Mouse (Mus musculus) hindbrain, embryonic 12.5 days (tissue): Measurements from ENCODE around the gene Gm20388. TPM values are rescaled to one million over a fixed set of nuclear protein-coding genes. Genes with fewer than 3 reads are reported as not detected.

Source experiments
- ATAC-seq: fragments of 200-750 bp; cut with Nextera tagmentation; 2 replicates; pipeline ENCODE4 v1.8.0; 2017; ENCODE audit warnings: moderate TSS enrichment; ENCODE audit not compliant: low FRiP score
- H3K27ac ChIP-seq: fragments of 300-500 bp; sonication (generic); 2 replicates; pipeline ENCODE4 v1.5.1; 2016; ENCODE audit warnings: mild to moderate bottlenecking
- H3K27me3 ChIP-seq: fragments of 300-500 bp; sonication (generic); 2 replicates; pipeline ENCODE4 v1.6.1; 2016; ENCODE audit warnings: mild to moderate bottlenecking
- H3K36me3 ChIP-seq: fragments of 300-500 bp; sonication (generic); 2 replicates; pipeline ENCODE4 v1.6.1; 2016; ENCODE audit warnings: mild to moderate bottlenecking
- H3K4me1 ChIP-seq: fragments of 300-500 bp; sonication (generic); 2 replicates; pipeline ENCODE4 v1.6.1; 2016
- H3K4me2 ChIP-seq: fragments of 300-500 bp; sonication (generic); replicated peaks from 2 replicates; pipeline ENCODE4 v1.6.1; 2016; ENCODE audit warnings: mild to moderate bottlenecking
- H3K4me3 ChIP-seq: fragments of 300-500 bp; sonication (generic); 2 replicates; pipeline ENCODE4 v1.5.1; 2016; ENCODE audit warnings: mild to moderate bottlenecking
- H3K9ac ChIP-seq: fragments of 300-500 bp; sonication (generic); 2 replicates; pipeline ENCODE4 v1.6.1; 2016; ENCODE audit warnings: mild to moderate bottlenecking, moderate library complexity
- H3K9me3 ChIP-seq: fragments of 300-500 bp; sonication (generic); replicated peaks from 2 replicates; pipeline ENCODE4 v1.6.1; 2016; ENCODE audit warnings: mild to moderate bottlenecking
- WGBS: fragments of 180-500 bp; shearing (Covaris S2); methylation state at CpG from one replicate; pipeline ENCODE4 v1.1.7; 2016; 5-methylcytosine and 5-hydroxymethylcytosine counted together
- polyA plus RNA-seq: library from polyadenylated mRNA; unstranded; fragments of >200 nt; fragmentation: Nextera tagmentation; extraction: Ambion mirVana; gene quantifications from 2 replicates; pipeline ENCODE4 v1.2.1, GENCODE M21; 2016

The Gm20388 gene
- polyA plus RNA-seq, 1 experiment from 2014 or later, result not detected

DNA sequence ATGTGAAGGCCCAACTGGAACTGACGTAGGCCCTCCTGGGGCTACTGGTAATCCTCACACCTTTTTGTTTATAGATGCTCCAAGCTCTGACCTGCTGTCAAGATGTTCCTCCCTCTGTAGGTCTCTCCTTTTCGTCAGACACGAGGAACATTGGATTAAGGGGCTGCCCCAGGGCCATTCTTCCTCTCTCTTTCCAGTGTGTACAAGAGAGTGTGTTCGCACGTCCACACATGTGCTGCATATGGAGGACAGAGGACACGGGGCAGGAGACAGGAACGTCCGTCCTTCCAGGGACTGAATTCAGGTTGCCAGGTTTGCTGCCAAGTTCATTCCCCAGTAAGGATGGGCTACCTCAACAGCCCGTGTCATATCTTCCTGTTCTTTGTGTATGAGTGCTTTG is 3878.8 kb downstream of the Gm20388 start:
- Histone ChIP-seq H3K36me3 (no peaks in the 10 kb centered on the region), H3K9ac (no peak overlapping the region), H3K27me3 (0 out of 2 replicates have a peak, but pooled peaks cover 4% of the 10 kb centered on the region), H3K4me2 (no peak overlapping the region), H3K27ac (no peak overlapping the region), H3K9me3 (no peaks in the 10 kb centered on the region), H3K4me1 (peaks cover 18% of the 10 kb centered on the region), H3K4me3 (no peak overlapping the region)
- no peak for ATAC-seq
- WGBS, result 78% methylated on average over 9 of the region's 9 CpGs

DNA sequence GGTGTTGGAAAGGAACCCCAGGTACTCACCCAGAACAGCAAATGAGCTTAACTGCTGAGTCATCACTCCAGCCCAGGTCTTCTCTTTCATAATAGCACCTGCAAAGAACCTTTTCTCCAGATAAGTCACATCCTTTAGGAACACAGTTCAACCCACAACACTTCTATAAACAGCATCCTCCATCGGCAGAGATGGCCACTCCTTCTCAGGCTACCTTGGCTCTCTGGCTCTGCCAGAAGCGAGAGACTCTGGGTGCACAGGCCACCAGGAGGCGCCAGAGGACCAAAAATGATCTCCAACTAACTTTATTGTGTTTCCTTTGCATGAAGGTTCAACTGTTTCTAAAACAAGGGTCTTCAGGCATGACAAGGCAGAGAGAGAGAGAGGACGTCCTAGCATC is 3879.3 kb downstream of the Gm20388 start:
- ATAC-seq, result 0 out of 2 replicates have a peak, but pooled peaks have one; percentile 11
- 3% methylated on average over 4 of the region's 4 CpGs for WGBS
- no peak overlapping the region for H3K4me2 ChIP-seq

DNA sequence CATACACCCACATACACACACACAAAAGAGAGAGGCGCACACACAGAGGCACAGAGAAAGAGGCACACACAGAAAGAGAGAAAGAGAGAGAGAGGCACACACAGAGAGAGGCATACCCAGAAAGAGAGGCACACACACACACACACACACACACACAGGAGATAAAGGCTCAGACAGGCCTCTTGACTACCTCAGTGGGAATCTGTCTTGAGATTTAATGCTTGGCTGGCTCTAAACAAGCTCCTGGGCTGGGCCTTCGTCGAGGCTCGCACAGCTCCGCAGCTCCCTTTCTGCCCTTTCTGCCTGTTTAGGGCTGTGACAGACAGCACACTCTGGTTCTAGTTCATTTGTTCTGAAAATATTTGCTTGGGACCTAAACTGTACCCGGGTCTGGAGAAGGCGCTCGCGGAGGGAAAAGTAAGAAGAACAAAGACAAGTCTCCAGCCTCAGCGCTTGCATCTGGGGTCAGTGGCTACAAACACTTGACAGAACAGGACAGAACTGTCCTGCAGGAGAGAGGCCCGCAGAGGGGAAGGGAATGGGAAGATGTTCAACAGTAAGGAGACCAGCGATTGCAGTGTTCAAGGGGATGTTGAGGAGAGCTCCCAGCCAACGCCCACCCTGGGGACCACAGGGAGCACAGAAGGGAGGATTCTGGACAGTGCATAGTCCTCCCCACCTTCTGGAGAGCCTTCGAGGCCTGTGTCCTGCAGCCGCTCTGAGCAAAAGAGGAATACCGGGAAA is 3880.6 kb downstream of the Gm20388 start:
- H3K27me3 ChIP-seq, result 0 out of 2 replicates have a peak, but pooled peaks cover 4% of the 10 kb centered on the region
- 0 out of 2 replicates have a peak overlapping the region, but pooled peaks have one; percentile 4 for H3K9ac ChIP-seq
- peak overlapping the region; percentile 70 for H3K27ac ChIP-seq
- no peak overlapping the region for H3K4me2 ChIP-seq
- no peaks in the 10 kb centered on the region for H3K9me3 ChIP-seq
- no peaks in the 10 kb centered on the region for H3K36me3 ChIP-seq
- ATAC-seq, result peak; percentile 88
- H3K4me3 ChIP-seq, result no peak overlapping the region
- 29% methylated on average over 16 of the region's 16 CpGs for WGBS
- peaks cover 18% of the 10 kb centered on the region for H3K4me1 ChIP-seq

More for the DNA sequence above, 3879.3 kb downstream of the Gm20388 start:
- Histone ChIP-seq H3K27me3 (0 out of 2 replicates have a peak, but pooled peaks cover 4% of the 10 kb centered on the region), H3K9ac (no peak overlapping the region), H3K27ac (no peak overlapping the region), H3K36me3 (no peaks in the 10 kb centered on the region), H3K4me1 (peaks cover 18% of the 10 kb centered on the region), H3K9me3 (no peaks in the 10 kb centered on the region), H3K4me3 (no peak overlapping the region)

DNA sequence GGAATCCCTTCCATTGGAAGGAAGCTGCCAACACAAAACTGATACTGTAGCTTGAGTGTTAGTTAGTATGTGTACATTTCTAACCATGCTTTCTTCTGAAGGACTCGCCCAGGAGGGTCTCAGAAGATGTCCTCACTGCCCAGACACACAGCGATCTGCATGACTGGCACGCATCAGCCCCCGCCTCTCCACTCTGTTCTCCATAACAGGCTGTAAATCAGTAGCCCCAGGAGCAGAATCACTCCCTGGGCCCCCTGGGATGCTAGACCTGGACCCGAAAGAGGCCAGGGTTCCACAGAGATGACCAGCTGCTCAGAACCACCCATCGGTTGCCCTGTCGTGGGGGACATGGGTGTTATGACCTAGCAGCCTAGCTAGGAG is 3881.2 kb downstream of the Gm20388 start:
- H3K4me2 ChIP-seq, result no peak overlapping the region
- ATAC-seq, result no peak
- peak overlapping the region; percentile 70 for H3K27ac ChIP-seq
- WGBS, result 62% methylated on average over 7 of the region's 7 CpGs
- no peaks in the 10 kb centered on the region for H3K9me3 ChIP-seq
- H3K9ac ChIP-seq, result 0 out of 2 replicates have a peak overlapping the region, but pooled peaks have one; percentile 5
- 0 out of 2 replicates have a peak, but pooled peaks cover 4% of the 10 kb centered on the region for H3K27me3 ChIP-seq
- H3K36me3 ChIP-seq, result no peaks in the 10 kb centered on the region
- no peak overlapping the region for H3K4me3 ChIP-seq
- H3K4me1 ChIP-seq, result peaks cover 18% of the 10 kb centered on the region

DNA sequence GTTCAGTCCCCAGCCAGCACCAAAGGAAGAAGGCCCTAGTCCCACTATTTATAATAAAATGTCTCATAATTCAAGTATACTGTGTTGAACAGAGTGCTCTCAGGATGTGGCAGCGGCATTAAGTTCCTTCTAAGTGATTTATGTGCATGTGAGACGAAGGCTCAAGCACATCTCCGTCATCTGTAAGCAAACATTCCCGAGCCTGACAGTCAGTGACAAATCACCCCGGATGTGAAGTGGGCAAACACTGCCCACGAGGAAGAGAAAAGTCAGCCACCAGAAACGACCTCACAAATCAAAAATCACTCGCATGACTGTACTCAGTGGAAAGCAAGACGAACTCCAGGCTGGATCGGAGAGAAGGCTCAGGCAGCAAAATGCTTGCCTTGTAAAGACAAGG is 3883.3 kb downstream of the Gm20388 start:
- no peak overlapping the region for H3K9ac ChIP-seq
- 58% methylated on average over 10 of the region's 10 CpGs for WGBS

DNA sequence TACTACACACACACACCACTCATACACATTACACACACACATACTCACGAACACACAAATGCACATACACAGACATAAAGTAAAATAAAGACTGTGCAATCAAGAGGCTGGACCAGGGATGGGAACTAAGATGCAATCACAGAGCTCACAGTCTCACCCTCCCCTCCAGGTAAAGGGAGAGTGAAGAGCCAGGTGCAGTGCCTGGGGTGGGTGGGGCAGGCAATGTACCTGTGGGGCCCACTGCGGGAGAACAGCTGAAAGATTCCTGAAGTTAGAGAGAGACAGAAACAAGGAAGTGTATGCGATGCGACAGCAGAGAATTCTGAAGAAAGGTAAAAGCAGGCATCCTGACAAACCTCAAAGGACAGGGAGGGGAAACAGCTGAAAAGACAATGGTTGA is 3884.1 kb downstream of the Gm20388 start:
- Histone ChIP-seq H3K4me2 (no peak overlapping the region), H3K9me3 (no peaks in the 10 kb centered on the region), H3K27me3 (no peaks in the 10 kb centered on the region), H3K27ac (no peak overlapping the region), H3K9ac (peak overlapping the region; percentile 24; the same call in 1 of the 2 replicates), H3K4me1 (peaks cover 18% of the 10 kb centered on the region), H3K36me3 (no peaks in the 10 kb centered on the region), H3K4me3 (no peak overlapping the region)
- no peak for ATAC-seq
- WGBS, result 82% methylated on average over 4 of the region's 4 CpGs

More for the DNA sequence above, 3883.3 kb downstream of the Gm20388 start:
- H3K4me2 ChIP-seq, result no peak overlapping the region
- 0 out of 2 replicates have a peak, but pooled peaks cover 4% of the 10 kb centered on the region for H3K27me3 ChIP-seq
- no peaks in the 10 kb centered on the region for H3K36me3 ChIP-seq
- no peak for ATAC-seq
- no peak overlapping the region for H3K4me3 ChIP-seq
- no peak overlapping the region for H3K27ac ChIP-seq
- peaks cover 18% of the 10 kb centered on the region for H3K4me1 ChIP-seq
- H3K9me3 ChIP-seq, result no peaks in the 10 kb centered on the region

DNA sequence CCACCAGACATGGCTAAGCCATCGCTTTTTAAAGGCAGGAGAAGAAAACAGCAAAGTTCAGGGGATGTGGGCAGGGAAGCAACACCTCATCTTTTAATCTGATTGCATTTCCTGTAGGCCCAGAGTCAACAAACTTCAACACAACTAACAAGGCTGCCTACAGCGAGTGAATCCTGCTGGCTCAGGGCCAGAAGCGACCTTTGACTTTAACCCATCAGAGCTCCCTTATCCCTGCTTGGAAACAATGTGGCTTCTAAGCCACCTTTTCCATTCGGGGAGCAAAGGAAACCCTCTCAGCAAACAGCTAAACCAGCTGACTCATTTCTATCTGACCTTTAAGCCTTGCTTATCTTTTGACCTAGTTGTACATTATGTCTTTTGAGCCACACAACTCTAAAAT is 3886.1 kb downstream of the Gm20388 start:
- no peaks in the 10 kb centered on the region for H3K9me3 ChIP-seq
- H3K4me2 ChIP-seq, result no peak overlapping the region
- no peak for ATAC-seq
- no peak overlapping the region for H3K4me3 ChIP-seq
- no peak overlapping the region for H3K27ac ChIP-seq
- peaks cover 6% of the 10 kb centered on the region for H3K4me1 ChIP-seq
- H3K36me3 ChIP-seq, result no peaks in the 10 kb centered on the region
- no peak overlapping the region for H3K9ac ChIP-seq
- WGBS, result 54% methylated on average over 4 of the region's 4 CpGs
- H3K27me3 ChIP-seq, result no peaks in the 10 kb centered on the region

DNA sequence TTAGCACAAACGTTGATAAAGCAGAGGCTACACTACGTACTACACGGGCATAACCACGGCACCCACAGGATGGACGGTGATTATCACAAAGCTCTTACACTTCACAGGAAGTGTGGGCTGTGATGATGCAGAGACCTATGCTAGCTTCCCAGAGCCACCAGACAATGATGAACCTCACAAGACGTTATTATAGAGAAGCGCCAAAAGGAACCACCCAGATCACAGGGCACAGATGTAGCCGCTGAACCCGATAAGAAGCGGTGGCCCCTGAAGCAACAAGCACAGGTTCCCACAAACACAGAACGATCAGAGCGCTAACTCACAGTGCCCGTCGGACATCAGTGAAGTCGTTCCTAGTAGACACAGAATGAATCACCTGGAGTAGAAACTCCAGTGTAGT is 3887.3 kb downstream of the Gm20388 start:
- Histone ChIP-seq H3K36me3 (no peaks in the 10 kb centered on the region), H3K4me2 (no peak overlapping the region), H3K4me3 (no peak overlapping the region), H3K9me3 (no peaks in the 10 kb centered on the region), H3K27ac (no peak overlapping the region), H3K4me1 (no peaks in the 10 kb centered on the region), H3K27me3 (no peaks in the 10 kb centered on the region), H3K9ac (no peak overlapping the region)
- 94% methylated on average over 15 of the region's 15 CpGs for WGBS
- no peak for ATAC-seq

DNA sequence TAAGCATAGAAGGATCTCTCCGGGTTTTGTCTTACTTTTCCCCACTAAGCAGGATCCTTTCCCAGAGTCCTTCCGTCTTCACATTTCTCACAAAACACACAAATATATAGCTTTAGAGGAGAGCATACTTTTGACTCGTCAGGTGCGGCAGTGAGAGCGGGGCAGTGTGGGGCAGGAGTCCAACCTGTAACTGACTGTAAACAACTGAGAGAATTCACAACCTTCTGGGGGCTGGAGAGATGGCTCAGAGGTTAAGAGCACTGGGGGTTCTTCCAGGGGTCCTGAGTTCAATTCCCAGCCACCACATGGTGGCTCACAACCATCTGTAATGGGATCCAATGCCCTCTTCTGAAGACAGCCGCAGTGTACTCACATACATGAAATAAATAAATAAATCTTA is 3888.8 kb downstream of the Gm20388 start:
- H3K4me1 ChIP-seq, result no peaks in the 10 kb centered on the region
- H3K9ac ChIP-seq, result no peak overlapping the region

DNA sequence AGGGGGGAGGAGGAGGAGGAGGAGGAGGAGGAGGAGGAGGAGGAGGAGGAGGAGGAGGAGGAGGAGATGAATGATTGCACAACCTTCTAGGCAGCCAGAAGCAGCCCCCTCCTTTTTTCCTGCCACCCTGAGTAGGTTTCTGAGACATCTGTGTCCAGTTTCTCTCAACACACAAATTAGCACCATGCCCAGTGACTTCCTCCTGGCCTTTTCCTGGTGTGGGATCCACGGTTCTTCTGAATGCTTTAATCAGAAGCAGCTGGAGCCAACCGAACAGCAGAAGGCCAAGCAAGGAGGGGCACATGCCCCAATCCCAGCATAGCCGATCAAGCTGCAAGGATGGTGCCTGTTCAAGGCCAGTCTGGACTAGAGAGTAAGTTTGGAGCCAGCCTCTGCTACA is 3889.2 kb downstream of the Gm20388 start:
- Histone ChIP-seq H3K9ac (no peak overlapping the region), H3K27ac (no peak overlapping the region), H3K4me3 (no peak overlapping the region), H3K36me3 (no peaks in the 10 kb centered on the region), H3K9me3 (no peaks in the 10 kb centered on the region), H3K4me2 (no peak overlapping the region), H3K27me3 (no peaks in the 10 kb centered on the region), H3K4me1 (no peaks in the 10 kb centered on the region)
- 47% methylated on average over 3 of the region's 3 CpGs for WGBS
- no peak for ATAC-seq

More for the DNA sequence above, 3888.8 kb downstream of the Gm20388 start:
- no peak overlapping the region for H3K4me3 ChIP-seq
- H3K27ac ChIP-seq, result no peak overlapping the region
- H3K4me2 ChIP-seq, result no peak overlapping the region
- no peaks in the 10 kb centered on the region for H3K27me3 ChIP-seq
- H3K36me3 ChIP-seq, result no peaks in the 10 kb centered on the region
- ATAC-seq, result no peak
- H3K9me3 ChIP-seq, result no peaks in the 10 kb centered on the region
- 79% methylated on average over 6 of the region's 6 CpGs for WGBS

DNA sequence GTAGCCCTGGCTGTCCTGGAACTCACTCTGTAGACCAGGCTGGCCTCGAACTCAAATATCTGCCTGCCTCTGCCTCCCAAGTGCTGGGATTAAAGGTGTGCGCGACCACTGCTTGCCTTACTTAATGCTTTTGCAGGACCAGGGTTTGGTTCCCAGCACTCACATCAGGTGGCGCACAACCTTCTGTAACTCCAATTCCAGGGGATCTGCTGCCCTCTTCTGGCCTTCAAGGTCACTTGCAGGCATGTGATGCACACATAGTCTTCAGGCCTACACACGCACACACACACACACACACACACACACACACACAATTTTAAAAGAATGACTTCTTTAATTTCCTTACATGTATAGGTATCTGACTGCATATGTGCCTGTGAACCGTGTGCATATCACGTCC is 3890.2 kb downstream of the Gm20388 start:
- no peaks in the 10 kb centered on the region for H3K9me3 ChIP-seq
- H3K4me3 ChIP-seq, result no peak overlapping the region
- no peak overlapping the region for H3K9ac ChIP-seq
- 93% methylated on average over 7 of the region's 7 CpGs for WGBS
- no peak for ATAC-seq
- H3K4me2 ChIP-seq, result no peak overlapping the region
- no peak overlapping the region for H3K27ac ChIP-seq
- H3K27me3 ChIP-seq, result no peaks in the 10 kb centered on the region
- no peaks in the 10 kb centered on the region for H3K36me3 ChIP-seq
- H3K4me1 ChIP-seq, result peaks cover 6% of the 10 kb centered on the region

DNA sequence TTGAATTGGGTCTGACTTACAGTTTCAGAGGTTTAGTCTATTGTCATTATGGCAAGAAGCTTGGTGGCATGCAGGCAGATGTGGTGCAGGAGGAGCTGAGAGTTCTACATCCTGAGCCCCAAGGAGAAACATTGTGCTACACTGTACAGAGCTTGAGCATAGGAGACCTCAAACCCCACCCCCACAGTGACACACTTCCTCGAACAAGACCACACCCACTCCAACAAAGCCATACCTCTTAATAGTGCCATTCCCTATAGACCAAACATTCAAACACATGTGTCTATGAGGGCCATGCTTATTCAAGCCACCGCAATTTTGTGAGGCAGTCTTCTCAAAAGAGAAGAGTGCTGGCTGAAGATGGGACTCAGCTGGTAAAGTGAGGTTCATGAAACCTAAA is 3890.9 kb downstream of the Gm20388 start:
- Histone ChIP-seq H3K9me3 (no peaks in the 10 kb centered on the region), H3K27me3 (no peaks in the 10 kb centered on the region), H3K27ac (no peak overlapping the region), H3K4me3 (no peak overlapping the region), H3K4me2 (no peak overlapping the region), H3K9ac (no peak overlapping the region), H3K4me1 (peaks cover 8% of the 10 kb centered on the region), H3K36me3 (no peaks in the 10 kb centered on the region)
- 79% methylated on average over 2 of the region's 2 CpGs for WGBS
- ATAC-seq, result no peak

DNA sequence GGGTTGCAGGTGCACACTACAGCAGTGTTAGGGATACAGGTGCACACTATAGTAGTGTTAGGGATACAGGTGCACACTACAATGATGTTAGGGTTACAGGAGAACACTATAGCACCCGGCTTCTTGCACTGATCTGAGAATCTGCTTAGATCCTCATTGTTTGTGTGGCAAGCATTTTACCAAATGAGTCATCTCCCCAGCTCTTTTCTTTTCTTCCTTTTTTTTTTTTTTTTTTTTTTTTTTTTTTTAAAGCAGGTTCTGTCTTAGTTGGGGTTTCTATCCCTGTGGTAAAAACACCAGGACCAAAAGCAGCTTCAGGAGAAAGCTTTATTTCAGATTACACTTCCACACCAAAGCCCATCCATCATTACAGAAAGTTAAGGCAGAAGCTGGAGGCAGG is 3893.0 kb downstream of the Gm20388 start:
- Histone ChIP-seq H3K4me3 (no peak overlapping the region), H3K9ac (no peak overlapping the region), H3K4me2 (no peak overlapping the region), H3K27ac (no peak overlapping the region), H3K9me3 (no peaks in the 10 kb centered on the region), H3K36me3 (no peaks in the 10 kb centered on the region), H3K27me3 (no peaks in the 10 kb centered on the region), H3K4me1 (peaks cover 23% of the 10 kb centered on the region)
- no peak for ATAC-seq
- 82% methylated on average over 1 of the region's 1 CpGs for WGBS
